9 mouse cellular contexts compared by ENCODE assay signal in genomic region chr9:103624649-103625048, GRCm38 (mm10).
A peak's percentile ranks its signal among the peaks of the same experiment; 100 is the strongest.
DNase-seq lines count a peak whose midpoint lies in the region; ATAC-seq and TF ChIP-seq lines count a peak whose summit lies in the region.
"Had no signal": no experiment of that assay in that cellular context is flagged by ENCODE, and none has a peak within 500 bp of the region (broad histone marks: within the 10 kb centered on the region; RNA-seq: fewer than 3 reads in every experiment).

No protein-coding gene starts in this region.

- in situ Hi-C loops in Patski (cut with MboI; ENCODE audit: low pct_unique_long_range_greater_than_20kb), result loop anchor here (5.0 kb wide), 3 partner anchors 127 to 373 kb away; no protein-coding TSS in a partner anchor

- intact Hi-C loops in left cerebral cortex, postnatal 36 days (cut with DNase I), result loop anchor here (1.0 to 5.0 kb wide), 3 partner anchors 132 to 372 kb away; no protein-coding TSS in a partner anchor

- no peaks in the 10 kb centered on the region for H3K4me1 ChIP-seq in testis, adult 2 months (ENCODE audit: control insufficient read depth, insufficient read depth, low read length)

- ATAC-seq in Patski, result peak; percentile 84

- CTCF ChIA-PET in Patski (lab: Charles Lee), result interaction anchor here (0.6 to 2.2 kb wide), 6 partner anchors 131 to 377 kb away, joined by 3 to 8 read pairs (median 3); partner anchors contain the start of gene Nphp3

- POLR2A ChIA-PET in Patski (lab: Charles Lee), result no interaction called here

- peak; percentile 80 for DNase-seq in 3T3-L1 (ENCODE audit: low read depth, low spot score)
- DNase-seq in Patski (ENCODE audit: low read depth, low spot score), result peak; percentile 19
- DNase-seq in cerebellum, postnatal 10 days, result peak; percentile 84 to 86
- peak; percentile 42 for DNase-seq in gastrocnemius, postnatal 10 days
- peak; percentile 58 for DNase-seq in kidney, adult 18-20 months
- DNase-seq in left cerebral cortex, postnatal 36 days (ENCODE audit: low spot score in 2 of 2), result peak; percentile 57 to 65
- DNase-seq in naive thymus-derived CD4-positive, alpha-beta T cell, adult 2 months (ENCODE audit: low read depth), result peak; percentile 58

- H3K36me3 ChIP-seq in testis, adult 2 months (ENCODE audit: control insufficient read depth, insufficient read depth, low read length), result no peaks in the 10 kb centered on the region

- H3K4me3 ChIP-seq in testis, adult 2 months (ENCODE audit: control insufficient read depth, low read depth, low read length), result no peak overlapping the region
- H3K4me3 ChIP-seq: erythroblast, embryonic 14.5 days had no signal

- H3K27me3 ChIP-seq in Patski, result no peaks in the 10 kb centered on the region
- H3K27me3 ChIP-seq in testis, adult 2 months (ENCODE audit: control insufficient read depth, insufficient read depth, low read length), result no peaks in the 10 kb centered on the region

- TF ChIP-seq POLR2A in testis, adult 2 months (IDR thresholded peaks at IDR 0.05; ENCODE audit: control insufficient read depth, low read depth, low read length), result no peak

- H3K27ac ChIP-seq in testis, adult 2 months (ENCODE audit: control insufficient read depth, insufficient read depth, low read depth, low read length), result no peak overlapping the region

- TF ChIP-seq CTCF in Patski (IDR thresholded peaks at IDR 0.05), result peak; percentile 81
- TF ChIP-seq CTCF in testis, adult 2 months (IDR thresholded peaks at IDR 0.05; ENCODE audit: control insufficient read depth, insufficient read depth, insufficient replicate concordance, low read depth, low read length), result peak; percentile 46; the same call in 1 of the 2 replicates

Comparison
In these comparisons a context has a peak if more than half of its experiments do, and no peak if none do; other contexts are left out.
1. DNase-seq: peak in every context shown above with its lines; median percentile 85 in cerebellum, postnatal 10 days; 80 in 3T3-L1; 61 in left cerebral cortex, postnatal 36 days; 58 in kidney, adult 18-20 months; 58 in naive thymus-derived CD4-positive, alpha-beta T cell, adult 2 months; 42 in gastrocnemius, postnatal 10 days; 19 in Patski.